Mouse (Mus musculus): ENCODE measurements around the gene Gnao1.

The Gnao1 gene

DNA sequence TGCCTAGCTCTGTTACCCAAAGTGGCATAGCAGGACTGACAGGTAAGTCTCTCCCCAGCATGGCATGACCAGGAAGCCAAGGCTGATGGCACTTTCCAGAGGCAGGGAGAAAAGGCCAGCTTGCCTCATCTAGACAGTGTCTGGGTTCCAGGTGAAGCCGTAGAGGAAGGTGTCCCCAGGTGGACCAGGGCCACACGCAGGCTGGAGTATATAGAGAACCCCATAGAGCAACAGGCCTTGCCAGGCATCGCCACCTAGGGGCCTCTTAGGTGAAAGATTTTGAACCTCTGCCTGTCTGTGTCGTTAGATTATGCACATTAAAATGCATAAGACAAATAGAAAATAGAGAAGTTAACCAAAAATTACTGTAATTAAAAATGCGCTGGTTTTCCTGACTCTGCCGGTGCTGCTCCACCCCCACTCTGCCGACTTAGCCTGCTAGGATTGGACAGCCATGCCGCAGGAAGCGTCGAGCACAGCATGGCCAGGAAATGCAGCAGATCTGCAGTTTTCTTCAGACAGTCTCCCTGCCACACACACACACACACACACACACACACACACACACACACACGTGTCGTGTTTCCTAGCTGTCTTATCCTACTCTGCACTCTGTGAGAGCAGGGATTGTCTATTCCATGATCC, 34.2 kb downstream of the Gnao1 start:
- DNase-seq (ENCODE audit: low read depth) = peak; percentile 56

DNA sequence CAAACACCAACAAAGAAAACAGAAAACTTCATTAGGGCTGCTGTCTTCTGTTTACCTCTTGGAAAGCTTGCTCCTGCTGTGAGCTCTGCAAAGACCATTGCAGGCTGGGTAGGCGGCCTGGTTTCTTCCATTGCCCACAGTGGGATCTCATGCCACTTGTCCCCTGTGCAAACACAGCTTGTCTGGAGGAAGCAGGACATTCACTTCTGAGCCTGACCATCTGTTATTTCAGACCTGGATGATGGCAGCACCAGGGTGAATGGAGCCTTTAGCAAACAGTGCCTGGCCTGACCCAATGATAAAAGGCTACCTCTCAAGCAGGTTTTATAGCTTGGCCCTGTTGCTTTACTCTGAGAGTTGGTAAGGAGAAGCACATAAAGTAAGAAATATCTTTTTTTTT, 35.4 kb downstream of the Gnao1 start:
- DNase-seq (ENCODE audit: low read depth) = no peak

DNA sequence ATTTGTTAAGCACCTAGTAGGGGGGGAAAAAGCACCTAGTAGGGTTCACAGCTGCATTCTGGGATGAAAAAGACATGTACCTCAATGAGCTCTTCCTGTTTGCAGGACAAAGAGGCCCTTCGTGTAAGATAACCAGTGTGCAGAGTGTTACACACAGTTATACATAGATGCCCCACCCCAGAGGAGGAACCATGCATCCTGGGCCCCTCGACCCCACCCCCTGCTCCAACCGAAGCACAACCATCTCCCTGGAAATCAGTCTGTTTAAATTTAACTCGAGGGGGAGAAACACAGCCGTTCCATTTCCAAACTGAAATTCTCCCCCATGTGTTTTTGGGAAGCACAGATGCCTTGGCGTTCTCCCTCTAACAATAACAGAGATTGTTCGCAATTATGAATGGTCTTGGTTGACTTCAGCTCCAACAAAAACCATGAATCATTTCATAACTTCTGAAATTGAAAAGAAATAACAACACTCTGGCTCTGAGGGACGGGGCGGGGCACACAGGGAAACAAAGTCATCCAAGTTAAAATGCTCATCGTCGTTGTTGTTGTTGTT, 42.4 kb downstream of the Gnao1 start:
- no peak for DNase-seq (ENCODE audit: low read depth)

DNA sequence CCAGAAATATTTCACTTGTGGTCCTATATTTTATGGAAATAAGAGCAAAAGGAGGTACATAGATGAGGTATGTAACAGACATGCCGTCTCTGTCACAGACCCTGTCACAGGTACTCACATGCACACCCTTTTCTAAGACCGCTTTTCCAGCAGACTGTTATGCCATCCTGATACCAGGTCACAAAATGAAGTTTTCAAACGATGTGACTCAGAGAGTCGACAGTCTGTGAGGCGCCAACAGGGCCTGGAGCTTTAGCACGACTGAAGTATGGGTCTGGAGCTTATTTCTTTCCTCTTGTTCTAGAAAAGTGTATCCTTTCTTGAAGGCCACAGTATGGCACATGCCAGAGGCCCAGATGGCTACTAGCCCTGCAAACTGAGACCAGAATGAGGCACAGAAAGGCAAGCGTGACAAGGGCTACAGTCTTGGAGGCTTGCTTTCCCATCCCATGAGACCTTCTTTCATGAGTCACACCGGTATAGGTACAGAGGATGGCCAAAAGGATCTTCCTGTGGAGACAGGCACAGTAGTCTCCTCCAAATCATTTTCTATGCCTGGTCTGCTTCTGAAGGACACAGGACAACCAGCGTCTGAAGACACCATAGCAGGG, 43.2 kb downstream of the Gnao1 start:
- DNase-seq (ENCODE audit: low read depth) = no peak

DNA sequence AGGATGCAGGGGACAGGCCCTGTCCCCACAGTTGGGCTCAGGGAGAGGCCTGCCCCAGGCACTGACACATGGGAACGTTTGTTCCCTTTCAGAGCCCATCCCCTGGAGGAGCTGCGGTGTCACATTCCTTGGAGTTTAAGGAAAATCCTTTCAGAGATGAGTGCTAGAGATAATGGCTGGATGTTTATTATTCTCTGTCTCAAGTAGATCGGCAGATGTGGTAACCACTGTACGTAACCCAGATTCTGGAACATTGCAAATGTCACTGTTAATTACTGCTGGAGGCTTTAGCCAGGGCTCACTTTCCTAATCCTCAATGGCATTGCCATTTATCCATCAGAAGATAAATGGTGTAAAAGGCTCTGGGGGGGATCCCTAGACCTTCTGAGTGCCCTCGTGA, 44.9 kb downstream of the Gnao1 start:
- DNase-seq (ENCODE audit: low read depth) = no peak

DNA sequence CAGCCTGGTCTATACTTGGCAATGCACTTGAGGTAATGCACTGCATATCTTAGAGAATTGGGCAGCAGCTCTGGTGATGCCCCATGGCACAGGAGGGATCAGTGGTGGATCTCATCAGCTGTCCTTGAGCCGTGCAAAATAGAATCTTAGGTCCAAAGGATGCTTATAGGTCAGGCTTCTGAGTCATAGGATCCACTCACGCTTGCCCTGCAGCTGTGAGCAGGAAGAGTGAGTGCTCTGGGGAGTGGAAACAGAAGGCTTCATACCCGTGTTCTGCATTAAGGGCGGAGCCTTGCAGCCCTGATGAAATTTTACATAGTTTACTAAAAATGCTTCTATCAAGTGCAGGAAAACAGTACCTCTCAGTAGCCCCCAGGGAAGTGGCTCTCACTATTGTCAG, 45.5 kb downstream of the Gnao1 start:
- no peak for DNase-seq (ENCODE audit: low read depth)

DNA sequence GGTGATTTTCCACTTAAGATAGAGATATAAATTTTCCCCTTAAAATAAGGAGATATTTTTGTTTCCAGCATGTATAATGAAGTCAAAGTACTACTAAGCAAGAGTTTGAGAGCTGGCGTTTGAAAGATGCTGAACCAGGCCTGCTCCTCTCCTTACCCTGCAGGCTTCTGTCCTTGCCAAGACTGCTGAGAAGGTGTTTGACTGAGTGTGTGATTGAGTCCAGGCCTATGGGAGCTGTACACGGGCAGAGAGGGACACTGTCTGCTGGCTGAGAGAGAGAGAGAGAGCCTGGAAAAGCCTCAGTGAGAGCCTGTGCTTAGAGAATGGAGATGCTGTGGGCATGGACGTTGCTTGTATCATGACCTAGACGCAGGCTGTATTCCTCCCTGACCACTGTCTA, 47.4 kb downstream of the Gnao1 start:
- DNase-seq (ENCODE audit: low read depth) = no peak

DNA sequence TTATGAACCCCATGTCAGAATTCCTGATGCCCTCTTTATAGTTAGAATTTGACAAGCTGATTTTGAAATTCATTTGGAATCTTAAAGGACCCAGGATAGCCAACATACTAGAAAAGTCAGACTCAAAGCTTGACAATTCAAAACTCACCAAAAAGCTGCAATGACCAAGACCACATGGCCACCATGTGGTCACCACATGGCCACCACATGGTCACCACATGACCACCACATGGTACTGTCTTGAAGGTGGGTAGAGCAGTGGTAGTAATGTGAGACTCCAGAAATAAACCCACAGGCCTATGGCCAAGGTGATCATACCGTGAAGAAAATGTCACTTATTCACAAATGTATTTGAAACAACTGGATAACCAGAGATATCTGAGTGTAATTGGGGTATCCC, 48.5 kb downstream of the Gnao1 start:
- DNase-seq (ENCODE audit: low read depth) = no peak

DNA sequence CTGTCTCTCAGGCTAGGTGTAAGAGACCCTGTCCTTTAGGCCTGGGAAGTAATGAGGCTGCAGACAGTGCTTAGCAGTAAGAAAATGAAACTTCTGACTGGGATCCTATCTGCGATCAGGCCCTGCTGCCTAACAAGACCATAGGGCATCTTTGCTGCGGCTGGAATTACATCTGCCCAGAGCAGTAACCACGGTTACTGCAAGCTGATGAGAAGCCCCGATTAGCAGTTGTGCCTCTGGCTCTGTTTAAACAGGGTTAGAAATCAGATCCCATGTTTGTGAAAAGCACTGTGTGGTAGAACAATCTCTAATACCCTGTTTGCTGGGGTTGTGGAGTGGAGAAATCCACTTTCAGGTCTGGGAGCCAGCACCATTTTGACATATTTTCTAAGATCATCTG, 50.3 kb downstream of the Gnao1 start:
- DNase-seq (ENCODE audit: low read depth) = no peak

DNA sequence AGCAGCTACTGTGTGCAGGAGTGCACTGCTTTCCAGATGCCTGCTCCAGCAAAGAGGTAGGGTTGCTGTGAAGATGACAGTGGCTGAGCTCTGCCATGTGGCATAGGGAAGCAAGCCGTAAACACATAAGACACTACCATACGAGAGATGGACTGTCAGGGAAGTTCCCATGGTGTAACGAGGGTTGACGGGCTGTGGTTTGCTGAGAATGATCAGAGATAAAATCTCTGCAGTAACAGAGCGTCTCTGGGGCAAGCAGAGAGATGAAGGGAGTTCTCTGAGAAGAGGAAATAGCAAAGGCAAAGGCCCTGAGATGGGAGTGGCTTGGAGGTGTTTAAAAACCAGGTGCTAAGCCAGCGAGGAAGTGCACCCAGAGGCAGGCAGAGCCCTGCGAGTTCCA, 54.3 kb downstream of the Gnao1 start:
- DNase-seq (ENCODE audit: low read depth) = no peak

DNA sequence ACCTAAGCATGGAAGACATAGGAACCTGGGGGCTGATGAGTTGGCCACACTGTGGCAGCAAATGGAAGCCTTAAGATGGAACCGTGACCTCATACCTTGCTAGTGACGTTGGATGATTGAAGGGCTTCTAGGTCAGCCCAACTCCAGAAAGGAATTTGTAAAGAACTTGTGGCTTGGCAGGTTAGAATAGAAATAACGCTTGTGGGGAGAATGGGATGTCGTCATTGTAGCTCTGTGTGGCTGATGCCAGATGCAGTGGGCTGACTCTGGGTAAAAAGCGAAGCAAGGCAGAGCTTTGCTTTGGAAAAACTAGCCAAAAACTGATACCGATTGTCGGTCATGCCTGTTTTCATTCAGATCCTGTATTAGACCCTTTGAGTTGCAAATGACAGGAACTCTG, 56.5 kb downstream of the Gnao1 start:
- DNase-seq (ENCODE audit: low read depth) = no peak

DNA sequence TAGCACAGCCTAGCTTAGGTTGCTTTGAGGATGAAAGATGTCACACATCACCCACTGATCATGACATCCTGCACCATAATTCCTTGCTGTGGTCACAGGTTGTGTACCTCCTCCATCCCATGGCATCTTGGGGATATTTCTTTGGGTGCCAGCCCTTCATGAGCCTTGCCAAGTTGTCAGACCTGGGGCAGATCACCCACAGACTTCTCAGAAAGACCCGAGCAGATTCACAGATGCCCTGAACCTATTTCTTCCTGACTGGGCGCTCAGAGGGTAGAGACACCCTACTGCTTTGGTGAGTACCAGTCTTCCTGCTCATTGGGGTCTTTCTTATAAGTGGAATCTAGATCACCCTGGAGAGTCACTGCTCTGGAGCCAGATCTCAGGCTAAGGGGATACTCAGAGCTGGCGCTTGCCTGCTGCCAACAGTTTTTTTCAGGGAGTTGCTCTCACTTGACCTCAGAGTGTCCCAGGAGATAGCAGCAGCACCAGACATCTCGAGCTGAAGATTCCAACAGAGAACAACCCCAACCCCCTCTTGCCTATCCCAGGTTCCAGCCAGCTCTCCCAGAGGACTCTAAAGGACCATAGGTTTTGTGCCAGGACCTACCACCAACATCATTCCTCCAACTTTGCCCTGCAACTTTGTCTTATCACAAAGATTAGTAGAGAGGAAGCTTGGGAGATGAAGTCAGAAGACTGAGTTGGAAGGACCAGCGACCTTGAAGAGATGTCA, 58.9 kb downstream of the Gnao1 start:
- DNase-seq (ENCODE audit: low read depth) = no peak

DNA sequence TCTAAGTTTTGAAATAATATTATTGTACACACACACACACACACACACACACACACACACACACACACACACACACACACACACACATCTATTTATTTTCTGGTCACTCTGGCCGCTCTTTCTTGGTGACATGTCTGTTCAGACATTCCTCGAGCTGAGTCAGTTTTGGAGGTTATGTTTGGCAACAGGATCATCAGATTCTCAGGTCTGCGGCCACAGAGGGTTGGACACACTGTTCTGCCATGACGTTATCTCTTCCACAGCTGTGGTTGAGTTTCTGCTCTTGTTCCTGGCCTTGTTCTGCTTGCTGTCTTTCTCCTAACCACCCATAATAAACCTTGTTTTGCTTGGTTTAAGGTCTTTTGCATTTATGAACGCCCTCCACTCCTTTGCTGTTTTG, 61.5 kb downstream of the Gnao1 start:
- DNase-seq (ENCODE audit: low read depth) = no peak

DNA sequence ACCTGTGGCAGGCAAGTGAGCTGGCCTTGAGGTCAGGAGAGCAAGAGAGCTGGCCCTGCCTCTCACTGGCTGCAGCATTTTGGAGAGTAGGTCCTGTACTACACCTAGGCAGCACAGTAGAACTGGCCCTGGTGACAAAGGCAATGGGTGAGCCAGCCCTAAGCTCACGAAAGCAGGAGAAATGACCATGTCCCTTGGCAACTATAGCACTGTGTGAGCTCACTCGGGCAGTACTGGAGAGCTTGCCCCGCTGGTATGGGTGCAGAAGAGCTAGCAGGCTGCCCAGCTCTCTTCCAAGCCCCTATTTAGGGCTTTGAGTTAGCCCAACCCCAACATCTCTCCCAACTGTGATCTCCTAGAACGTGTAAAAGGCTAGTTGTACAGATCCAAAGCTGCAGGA, 68.6 kb downstream of the Gnao1 start:
- no peak for DNase-seq (ENCODE audit: low read depth)

DNA sequence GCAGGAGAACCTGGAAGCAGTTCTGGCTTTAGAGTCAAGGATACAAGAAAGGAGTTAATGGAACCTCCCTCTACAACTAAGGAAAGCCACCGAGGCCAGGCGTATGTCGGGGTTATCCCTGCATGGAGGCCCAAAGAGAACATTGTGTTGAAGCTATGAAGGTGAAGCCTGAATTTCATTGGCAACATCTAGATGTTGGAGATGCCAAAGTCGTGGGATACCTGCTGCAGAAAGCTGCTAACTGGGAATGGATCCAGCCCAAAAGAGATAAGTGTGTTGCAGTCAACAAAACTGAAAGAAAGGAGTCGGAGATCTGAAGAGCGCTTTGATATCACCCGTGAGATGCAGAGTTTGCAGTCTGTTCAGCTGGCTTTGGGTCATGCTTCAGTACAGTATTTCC, 70.2 kb downstream of the Gnao1 start:
- no peak for DNase-seq (ENCODE audit: low read depth)

DNA sequence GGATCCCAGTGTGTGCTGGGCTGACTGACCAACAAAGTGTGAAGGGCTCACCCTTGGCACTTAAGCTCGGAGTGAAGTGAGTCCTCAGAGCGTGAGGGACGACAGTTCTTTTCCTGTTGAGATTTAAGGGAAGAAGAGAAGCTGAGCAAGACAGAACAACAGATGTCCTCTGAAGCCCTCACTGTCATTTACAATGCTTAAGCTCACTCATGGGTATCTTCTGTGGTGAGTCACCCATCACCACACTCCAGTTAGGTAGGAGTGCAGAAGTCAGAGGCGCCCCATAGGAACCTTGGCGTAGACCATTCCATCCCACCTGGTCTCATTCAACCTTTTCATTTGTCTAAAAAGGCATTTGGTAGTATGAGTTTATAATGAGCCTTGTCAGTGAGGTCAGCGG, 71.6 kb downstream of the Gnao1 start:
- no peak for DNase-seq (ENCODE audit: low read depth)

DNA sequence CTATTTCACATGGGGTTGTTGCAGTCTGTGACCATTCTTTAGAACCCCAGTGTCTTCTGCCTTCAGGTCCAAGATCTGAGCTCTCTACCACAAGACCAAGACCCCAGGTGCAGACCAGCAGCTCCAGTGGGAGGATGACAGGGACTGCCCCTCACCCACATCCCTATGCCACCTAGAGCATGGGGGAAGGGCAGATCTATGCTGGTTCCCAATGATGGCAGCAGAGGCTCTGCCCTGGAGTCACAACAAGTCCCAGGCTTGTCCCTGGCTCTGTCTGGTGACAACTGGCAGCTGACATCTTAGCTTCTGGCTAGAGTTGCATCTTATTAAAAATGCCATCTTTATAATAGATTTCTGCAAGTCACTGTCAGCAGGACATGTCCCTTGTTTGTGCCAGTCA, 73.5 kb downstream of the Gnao1 start:
- DNase-seq (ENCODE audit: low read depth) = no peak

DNA sequence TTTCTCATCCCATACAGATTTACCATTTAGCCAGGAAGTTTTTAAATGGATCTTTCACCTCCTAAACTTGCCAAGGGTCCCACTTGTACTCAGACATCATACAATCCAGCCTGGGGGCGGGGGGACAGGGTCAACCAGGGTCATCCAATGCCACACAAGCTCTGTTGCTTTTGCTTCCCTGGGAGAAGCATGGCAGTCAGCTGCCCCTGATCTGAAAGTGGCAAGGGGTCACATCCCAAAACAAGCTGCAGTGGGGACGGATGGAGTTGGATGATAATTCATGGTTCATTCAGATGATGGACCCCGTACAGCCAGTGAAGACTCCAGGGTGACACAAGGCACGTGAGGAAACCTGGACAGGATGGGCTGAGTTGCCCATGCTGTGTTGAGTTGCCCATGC, 74.0 kb downstream of the Gnao1 start:
- DNase-seq (ENCODE audit: low read depth) = no peak

DNA sequence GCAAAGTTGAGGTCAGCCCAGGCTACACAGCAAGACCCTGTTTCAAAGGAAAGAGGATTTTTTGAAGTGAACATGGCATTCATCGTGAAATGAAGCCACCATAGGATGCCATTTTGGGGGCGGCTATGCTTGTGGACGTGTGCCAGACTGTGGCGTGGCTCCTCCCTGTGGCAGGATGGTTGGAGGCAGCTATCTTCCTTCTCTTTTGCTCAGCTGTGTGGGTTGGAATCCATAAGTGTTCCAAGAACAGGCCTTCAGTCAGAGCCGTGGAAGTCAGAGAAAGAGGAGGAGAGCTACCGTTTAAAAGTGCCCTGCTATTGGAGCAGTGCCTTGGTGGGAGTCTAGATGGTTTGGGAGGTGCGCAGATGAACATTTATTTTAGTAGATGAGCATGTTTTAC, 74.5 kb downstream of the Gnao1 start:
- DNase-seq (ENCODE audit: low read depth) = no peak

DNA sequence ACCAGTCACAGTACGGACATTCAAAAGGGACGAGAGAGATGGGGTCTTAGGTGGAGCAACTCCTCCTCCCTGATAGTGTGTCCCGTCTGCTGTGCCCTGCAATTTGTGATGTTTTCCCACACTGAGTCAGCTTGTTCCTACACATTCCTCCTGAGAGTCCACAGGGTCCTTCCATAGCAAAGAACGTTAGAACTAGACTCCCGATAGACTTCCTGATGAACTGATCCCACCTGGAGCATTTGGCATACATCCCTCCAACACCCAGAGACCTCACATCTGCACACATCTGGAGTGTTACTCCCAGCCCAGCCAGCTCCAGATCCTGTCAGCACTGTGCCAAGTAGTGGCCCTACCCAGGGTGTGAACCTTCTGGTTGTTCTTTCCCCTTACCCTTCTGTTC, 76.4 kb downstream of the Gnao1 start:
- no peak for DNase-seq (ENCODE audit: low read depth)

DNA sequence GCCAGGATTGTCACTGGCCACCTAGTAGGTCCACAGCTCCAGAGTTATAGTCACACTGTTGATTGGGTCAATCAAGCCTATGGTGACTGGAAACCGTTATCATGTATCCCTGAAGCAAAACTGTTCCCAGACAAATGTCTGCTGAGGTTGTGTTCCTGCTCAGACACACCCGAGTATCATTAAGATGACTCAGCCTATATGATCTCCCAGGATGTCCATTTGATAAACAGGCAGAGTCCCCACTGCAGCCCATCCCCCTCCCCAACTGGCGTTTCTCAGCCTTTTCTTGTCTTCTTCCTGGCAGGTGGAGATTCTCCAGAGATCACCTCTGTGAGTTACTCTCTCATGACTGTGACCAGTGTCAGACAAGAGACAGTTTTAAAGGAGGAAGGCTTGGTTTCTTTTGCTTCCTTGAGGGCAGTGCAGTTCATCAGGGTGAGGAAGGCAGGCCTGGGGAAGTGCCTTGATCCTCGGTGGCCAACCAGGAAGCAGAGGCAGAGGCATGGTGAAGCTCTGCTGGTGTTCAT, 78.4 kb downstream of the Gnao1 start:
- DNase-seq (ENCODE audit: low read depth) = no peak

DNA sequence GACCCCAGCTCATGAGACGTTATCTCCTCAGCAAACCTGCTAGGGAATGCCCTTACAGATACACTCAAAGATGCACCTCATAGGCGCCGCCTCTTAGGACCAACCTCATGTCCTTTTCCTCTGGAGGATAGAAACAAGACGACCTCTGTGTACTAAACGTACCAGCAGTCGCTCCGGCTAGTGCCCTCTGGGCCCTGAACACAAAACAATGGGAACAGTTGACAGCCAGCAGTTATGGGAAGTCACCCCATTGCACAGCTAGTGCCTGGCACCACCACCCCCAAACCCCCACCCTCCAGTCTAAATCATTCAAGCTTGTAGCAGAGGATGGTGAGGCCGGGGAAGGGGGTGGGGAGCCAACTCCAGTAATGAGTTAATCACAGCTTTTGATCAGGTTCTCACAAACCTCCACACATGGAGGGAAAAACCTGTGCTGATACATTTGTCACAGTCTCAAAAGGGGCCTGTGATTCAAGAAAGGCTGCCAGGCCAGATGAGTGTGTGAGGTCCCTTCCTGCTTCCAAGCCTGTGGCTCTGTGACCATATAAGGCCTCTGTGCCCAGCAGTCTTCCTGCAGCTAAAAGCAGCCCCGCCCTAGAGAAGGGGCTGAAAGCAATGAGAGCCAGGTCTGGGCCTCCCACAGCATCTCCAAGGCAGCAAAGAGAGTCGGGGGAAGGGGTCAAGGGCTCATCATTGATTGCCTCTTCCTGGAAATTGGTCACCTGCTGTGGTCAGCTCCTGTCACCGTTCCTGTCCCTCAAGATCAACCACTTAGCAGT, 79.1 kb downstream of the Gnao1 start:
- no peak for DNase-seq (ENCODE audit: low read depth)
